Mouse (Mus musculus): ENCODE results near the gene Cyp4b1. TPM values are rescaled to one million over a fixed set of nuclear protein-coding genes. Genes with fewer than 3 reads are reported as not detected.

Cyp4b1 gene
- polyA plus RNA-seq, 1 experiment from 2014 or later: 8.8 TPM

Other genes starting within 250 kb of the Cyp4b1 start
- gene Cyp4a12b, start 236.1 kb downstream of the Cyp4b1 start, polyA plus RNA-seq (2015; fragmentation: Nextera tagmentation; extraction: Ambion mirVana): 1.1 and 1.2 TPM in 2 replicates
- 1.00 and 1.0 TPM in 2 replicates for gene Cyp4a30b, start 195.1 kb downstream of the Cyp4b1 start, polyA plus RNA-seq (2015; fragmentation: Nextera tagmentation; extraction: Ambion mirVana)
- gene Cyp4a14, start 151.6 kb downstream of the Cyp4b1 start, polyA plus RNA-seq (2015; fragmentation: Nextera tagmentation; extraction: Ambion mirVana): 0.40 and 0.47 TPM in 2 replicates
- 3.0 and 3.1 TPM in 2 replicates for gene Cyp4a10, start 129.5 kb downstream of the Cyp4b1 start, polyA plus RNA-seq (2015; fragmentation: Nextera tagmentation; extraction: Ambion mirVana)
- 41.3 and 57.4 TPM in 2 replicates for gene Cyp4a31, start 84.1 kb downstream of the Cyp4b1 start, polyA plus RNA-seq (2015; fragmentation: Nextera tagmentation; extraction: Ambion mirVana)
- gene Cyp4a32, start 46.8 kb downstream of the Cyp4b1 start, polyA plus RNA-seq (2015; fragmentation: Nextera tagmentation; extraction: Ambion mirVana): not detected in 2 replicates
- gene Efcab14, start 90.0 kb upstream of the Cyp4b1 start, polyA plus RNA-seq (2015; fragmentation: Nextera tagmentation; extraction: Ambion mirVana): 32.7 and 41.9 TPM in 2 replicates
- gene Tex38, start 133.3 kb upstream of the Cyp4b1 start, polyA plus RNA-seq (2015; fragmentation: Nextera tagmentation; extraction: Ambion mirVana): 0.20 and 0.37 TPM in 2 replicates
- 58.0 and 59.7 TPM in 2 replicates for gene Atpaf1, start 137.1 kb upstream of the Cyp4b1 start, polyA plus RNA-seq (2015; fragmentation: Nextera tagmentation; extraction: Ambion mirVana)
- 11.8 and 15.2 TPM in 2 replicates for gene Mob3c, start 180.4 kb upstream of the Cyp4b1 start, polyA plus RNA-seq (2015; fragmentation: Nextera tagmentation; extraction: Ambion mirVana)
- 29.9 and 31.0 TPM in 2 replicates for gene Mknk1, start 191.5 kb upstream of the Cyp4b1 start, polyA plus RNA-seq (2015; fragmentation: Nextera tagmentation; extraction: Ambion mirVana)
- 0.07 TPM in 1 of 2 replicates, not detected in the other for gene Kncn, start 236.7 kb upstream of the Cyp4b1 start, polyA plus RNA-seq (2015; fragmentation: Nextera tagmentation; extraction: Ambion mirVana)
- gene 6430628N08Rik, start 242.9 kb upstream of the Cyp4b1 start, polyA plus RNA-seq (2015; fragmentation: Nextera tagmentation; extraction: Ambion mirVana): 0.10 TPM in 1 of 2 replicates, not detected in the other

Measured in kidney, embryonic 16.5 days (tissue).